Mouse (Mus musculus) E14TG2a.4 (cell line): ENCODE measurements around the gene Pemt.
A peak's percentile ranks its signal among the peaks of the same experiment; 100 is the strongest.

ENCODE experiments used
- H3K27me3 ChIP-seq: 2 replicates; pipeline ENCODE4 v1.6.1; 2014; ENCODE audit warnings: low read length, control low read depth; ENCODE audit not compliant: insufficient read depth
- H3K36me3 ChIP-seq: 2 replicates; pipeline ENCODE4 v1.6.1; 2014; ENCODE audit warnings: low read length, control low read depth; ENCODE audit not compliant: insufficient read depth
- H3K4me1 ChIP-seq: replicated peaks from 2 replicates; pipeline ENCODE4 v1.6.1; 2014; ENCODE audit warnings: low read depth, low read length, control low read depth
- H3K4me3 ChIP-seq: replicated peaks from 2 replicates; pipeline ENCODE4 v1.5.1; 2014; ENCODE audit warnings: mild to moderate bottlenecking, low read length
- H3K9me3 ChIP-seq: 2 replicates; pipeline ENCODE4 v1.6.1; 2014; ENCODE audit warnings: low read length, control low read depth
- CTCF ChIP-seq: conservative IDR thresholded peaks from 2 replicates; pipeline ENCODE4 v1.5.1; 2014; ENCODE audit warnings: low read length
- NANOG ChIP-seq: IDR thresholded peaks from 2 replicates; pipeline ENCODE4 v1.6.1; 2014; ENCODE audit warnings: borderline replicate concordance, low read length, mixed read lengths
- POU5F1 ChIP-seq: IDR thresholded peaks from 2 replicates; pipeline ENCODE4 v1.6.1; 2014; ENCODE audit warnings: low read length, borderline replicate concordance

The Pemt gene

GRCm38 (mm10) chr11:59966102-59966483, 80.2 kb downstream of the Pemt start:
- no peak overlapping the region for H3K4me3 ChIP-seq
- H3K9me3 ChIP-seq = no peaks in the 10 kb centered on the region
- H3K27me3 ChIP-seq = peaks cover 42% of the 10 kb centered on the region
- peaks cover 17% of the 10 kb centered on the region for H3K36me3 ChIP-seq
- peaks cover 57% of the 10 kb centered on the region for H3K4me1 ChIP-seq
- TF ChIP-seq CTCF (no peak), POU5F1 (no peak), NANOG (no peak)

DNA sequence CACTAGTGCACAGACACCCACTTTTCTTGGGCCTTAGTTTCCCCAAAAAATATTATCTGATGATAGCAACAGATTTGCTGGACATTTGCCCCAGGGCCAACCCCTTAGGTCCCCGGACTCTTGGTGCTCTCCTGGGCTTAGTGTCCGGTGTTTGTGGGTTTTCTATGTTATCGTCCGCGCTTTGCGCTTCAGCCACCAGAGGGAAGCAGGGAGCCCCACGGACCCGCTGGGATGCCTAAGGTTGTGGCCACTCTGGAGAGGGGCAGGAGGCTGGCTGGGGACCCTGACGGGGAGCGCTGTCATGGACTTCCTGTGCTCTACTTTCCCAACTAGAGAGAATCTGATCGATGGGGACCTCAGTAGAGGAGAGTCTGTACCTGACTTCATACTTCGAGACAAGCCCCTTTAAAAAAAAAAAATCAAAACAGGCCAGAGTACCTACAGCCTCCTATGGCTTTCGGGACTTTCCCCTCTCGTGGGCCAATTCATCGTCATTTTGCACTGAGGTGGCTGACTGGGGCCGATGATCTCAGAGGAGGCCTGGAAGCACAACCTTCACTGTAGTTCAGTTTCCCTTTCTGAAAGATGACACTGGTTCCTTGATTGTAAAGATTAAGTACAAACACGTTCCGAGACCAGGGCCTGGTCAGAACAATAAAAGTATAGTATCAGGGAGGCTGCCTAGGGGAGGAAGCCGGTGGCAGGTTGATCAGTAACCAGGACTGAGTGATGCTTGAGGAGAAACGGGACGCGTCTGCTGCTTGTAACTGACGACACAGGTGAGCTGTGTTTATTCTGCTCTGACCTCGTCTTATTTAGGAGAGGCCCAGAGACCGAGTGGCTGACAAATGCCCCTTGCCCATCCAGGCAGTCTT, 80.8 kb downstream of the Pemt start:
- Histone ChIP-seq H3K36me3 (peaks cover 24% of the 10 kb centered on the region), H3K27me3 (peaks cover 42% of the 10 kb centered on the region), H3K9me3 (no peaks in the 10 kb centered on the region), H3K4me3 (peak overlapping the region; percentile 79), H3K4me1 (peaks cover 57% of the 10 kb centered on the region)
- TF ChIP-seq CTCF (peak; percentile 67), POU5F1 (no peak), NANOG (no peak)

GRCm38 (mm10) chr11:59964818-59965217, 81.5 kb downstream of the Pemt start, which contains the start of gene Rasd1:
Gene Rasd1 (minus strand): TSS chr11:59964944.
- Histone ChIP-seq H3K9me3 (no peaks in the 10 kb centered on the region), H3K36me3 (peaks cover 29% of the 10 kb centered on the region), H3K4me3 (peak within 1 kb of the TSS; percentile 79), H3K4me1 (peaks cover 57% of the 10 kb centered on the region), H3K27me3 (peaks cover 42% of the 10 kb centered on the region)
- TF ChIP-seq POU5F1 (no peak), CTCF (no peak), NANOG (no peak)

DNA sequence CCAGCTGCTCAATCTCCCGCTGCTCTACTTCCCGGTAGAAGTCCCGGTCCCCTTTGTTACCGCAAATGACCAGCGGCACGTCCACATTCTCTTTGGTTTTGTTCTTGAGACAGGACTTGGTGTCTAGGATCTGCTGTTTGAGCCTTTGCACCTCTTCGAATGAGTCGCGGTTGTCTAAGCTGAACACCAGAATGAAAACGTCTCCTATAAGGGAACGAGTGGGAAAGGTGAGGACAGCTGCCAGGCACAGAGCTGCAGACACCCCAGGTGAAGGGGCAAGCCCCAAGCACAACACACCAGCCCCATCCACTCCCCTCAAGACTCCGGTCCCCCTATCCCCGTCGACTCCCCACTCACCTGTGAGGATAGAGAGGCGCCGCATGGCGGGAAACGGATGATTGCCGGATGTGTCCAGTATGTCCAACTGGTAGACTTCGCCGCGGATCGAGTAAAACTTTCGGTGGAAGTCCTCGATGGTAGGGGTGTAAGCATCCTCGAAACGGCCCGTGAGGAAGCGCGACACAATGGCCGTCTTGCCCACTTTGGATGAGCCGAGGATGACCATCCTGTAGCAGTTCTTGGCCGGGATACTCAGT, 82.0 kb downstream of the Pemt start:
- TF ChIP-seq NANOG = no peak
- TF ChIP-seq CTCF = no peak
- TF ChIP-seq POU5F1 = no peak
- peaks cover 42% of the 10 kb centered on the region for H3K27me3 ChIP-seq
- H3K4me3 ChIP-seq = peak overlapping the region; percentile 79
- peaks cover 63% of the 10 kb centered on the region for H3K4me1 ChIP-seq
- peaks cover 33% of the 10 kb centered on the region for H3K36me3 ChIP-seq
- no peaks in the 10 kb centered on the region for H3K9me3 ChIP-seq

DNA sequence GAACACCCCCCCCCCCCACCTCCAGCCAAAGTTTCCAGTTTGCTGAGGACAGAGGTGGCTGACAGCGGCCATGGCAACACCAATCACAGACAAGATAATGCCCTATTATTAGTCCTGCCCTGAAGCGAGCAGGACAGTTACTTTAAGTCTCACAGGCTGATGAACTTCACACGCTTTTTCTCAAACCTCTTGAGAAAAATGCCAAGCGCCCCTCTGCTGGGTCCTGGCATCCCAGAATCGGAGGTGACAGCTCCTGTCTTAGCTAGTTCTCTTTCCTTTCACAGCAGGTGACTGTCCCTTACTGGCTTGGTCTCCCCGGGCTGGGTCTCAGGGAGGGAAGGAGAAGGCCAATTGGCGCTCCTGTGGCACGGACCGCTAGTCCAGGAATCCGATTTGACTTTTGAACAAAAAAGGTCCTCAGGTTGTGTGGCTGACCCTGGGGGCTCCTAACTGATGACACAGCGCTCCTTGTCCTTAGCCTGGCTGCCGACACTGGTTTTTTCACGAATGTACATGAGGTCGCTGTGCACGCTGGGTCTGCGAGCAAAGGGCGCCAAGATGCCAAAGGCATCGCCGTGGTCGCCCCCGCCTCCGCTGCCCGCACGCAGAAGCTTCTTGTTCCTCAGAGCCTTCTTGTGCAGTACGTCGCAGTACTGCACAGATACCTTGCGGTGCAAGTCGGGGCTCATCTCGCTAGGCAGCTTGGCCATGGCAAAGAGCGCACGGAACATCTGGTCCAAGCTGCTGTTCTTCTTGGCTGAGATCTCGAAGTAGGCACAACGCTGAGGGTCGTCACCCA, 82.7 kb downstream of the Pemt start:
- Histone ChIP-seq H3K4me3 (peak overlapping the region; percentile 79), H3K9me3 (no peaks in the 10 kb centered on the region), H3K27me3 (peaks cover 42% of the 10 kb centered on the region), H3K4me1 (peaks cover 70% of the 10 kb centered on the region), H3K36me3 (peaks cover 37% of the 10 kb centered on the region)
- no peak for TF ChIP-seq NANOG
- TF ChIP-seq CTCF = no peak
- TF ChIP-seq POU5F1 = no peak

- peaks cover 43% of the 10 kb centered on the region for H3K36me3 ChIP-seq
- TF ChIP-seq CTCF = no peak
- TF ChIP-seq POU5F1 = no peak
- no peak for TF ChIP-seq NANOG
- H3K27me3 ChIP-seq = peaks cover 38% of the 10 kb centered on the region
- H3K4me3 ChIP-seq = no peak overlapping the region
- H3K4me1 ChIP-seq = peaks cover 75% of the 10 kb centered on the region
- H3K9me3 ChIP-seq = no peaks in the 10 kb centered on the region
Measured at GRCm38 (mm10) chr11:59962590-59962989, 83.7 kb downstream of the Pemt start.

- TF ChIP-seq CTCF (no peak), POU5F1 (no peak), NANOG (no peak)
- no peak overlapping the region for H3K4me3 ChIP-seq
- H3K9me3 ChIP-seq = no peaks in the 10 kb centered on the region
- peaks cover 87% of the 10 kb centered on the region for H3K4me1 ChIP-seq
- H3K36me3 ChIP-seq = peaks cover 52% of the 10 kb centered on the region
- H3K27me3 ChIP-seq = peaks cover 31% of the 10 kb centered on the region
Measured at GRCm38 (mm10) chr11:59961338-59961875, 84.9 kb downstream of the Pemt start.
